Mouse (Mus musculus): ENCODE data around the gene Sh3bgrl.

The Sh3bgrl gene

GRCm38 (mm10) chrX:109132463-109132862 is 37.3 kb downstream of the Sh3bgrl start:
- DNase-seq (ENCODE audit: low spot score), result no peak

- DNase-seq (ENCODE audit: low spot score), result no peak
These were observed 38.3 kb downstream of the Sh3bgrl start for GRCm38 (mm10) chrX:109133500-109133899.

- DNase-seq (ENCODE audit: low spot score), result no peak
These were observed 41.1 kb downstream of the Sh3bgrl start for GRCm38 (mm10) chrX:109136306-109136705.

GRCm38 (mm10) chrX:109136820-109137219 is 41.7 kb downstream of the Sh3bgrl start:
- DNase-seq (ENCODE audit: low spot score), result no peak

- DNase-seq (ENCODE audit: low spot score), result no peak
These were observed 42.1 kb downstream of the Sh3bgrl start for GRCm38 (mm10) chrX:109137295-109137694.

- DNase-seq (ENCODE audit: low spot score), result no peak
These were observed 46.2 kb downstream of the Sh3bgrl start for GRCm38 (mm10) chrX:109141337-109141870.

GRCm38 (mm10) chrX:109142281-109142680 is 47.1 kb downstream of the Sh3bgrl start:
- DNase-seq (ENCODE audit: low spot score), result no peak

GRCm38 (mm10) chrX:109145779-109146178 is 50.6 kb downstream of the Sh3bgrl start:
- no peak for DNase-seq (ENCODE audit: low spot score)

GRCm38 (mm10) chrX:109147108-109147507 is 51.9 kb downstream of the Sh3bgrl start:
- no peak for DNase-seq (ENCODE audit: low spot score)

- no peak for DNase-seq (ENCODE audit: low spot score)
These were observed 56.1 kb downstream of the Sh3bgrl start for GRCm38 (mm10) chrX:109151228-109151627.

GRCm38 (mm10) chrX:109160326-109160725 is 65.2 kb downstream of the Sh3bgrl start:
- no peak for DNase-seq (ENCODE audit: low spot score)

- no peak for DNase-seq (ENCODE audit: low spot score)
These were observed 65.7 kb downstream of the Sh3bgrl start for GRCm38 (mm10) chrX:109160901-109161300.

- no peak for DNase-seq (ENCODE audit: low spot score)
These were observed 79.9 kb downstream of the Sh3bgrl start for GRCm38 (mm10) chrX:109175038-109175437.

GRCm38 (mm10) chrX:109175470-109175869 is 80.3 kb downstream of the Sh3bgrl start:
- DNase-seq (ENCODE audit: low spot score), result no peak

GRCm38 (mm10) chrX:109184706-109185478 is 89.7 kb downstream of the Sh3bgrl start:
- DNase-seq (ENCODE audit: low spot score), result no peak

GRCm38 (mm10) chrX:109189607-109190006 is 94.4 kb downstream of the Sh3bgrl start:
- DNase-seq (ENCODE audit: low spot score), result no peak

GRCm38 (mm10) chrX:109190969-109191368 is 95.8 kb downstream of the Sh3bgrl start:
- DNase-seq (ENCODE audit: low spot score), result no peak

- no peak for DNase-seq (ENCODE audit: low spot score)
These were observed 96.3 kb downstream of the Sh3bgrl start for GRCm38 (mm10) chrX:109191436-109191835.

GRCm38 (mm10) chrX:109196468-109196867 is 101.3 kb downstream of the Sh3bgrl start, which contains the start of gene Gm6377:
Gene Gm6377 (plus strand): TSS chrX:109196756.
- DNase-seq (ENCODE audit: low spot score), result no peak

- DNase-seq (ENCODE audit: low spot score), result no peak
These were observed 112.7 kb downstream of the Sh3bgrl start for GRCm38 (mm10) chrX:109207843-109208242.

- DNase-seq (ENCODE audit: low spot score), result no peak
These were observed 133.6 kb downstream of the Sh3bgrl start for GRCm38 (mm10) chrX:109228720-109229119.

GRCm38 (mm10) chrX:109235383-109236036 is 140.3 kb downstream of the Sh3bgrl start:
- no peak for DNase-seq (ENCODE audit: low spot score)

GRCm38 (mm10) chrX:109238163-109238562 is 143.0 kb downstream of the Sh3bgrl start:
- no peak for DNase-seq (ENCODE audit: low spot score)

Measured in T-cell, adult 2 months (primary cell).